Mouse (Mus musculus) ovary, postnatal 36 days (tissue): Measurements from ENCODE around the gene Tec.

Source experiments
- DNase-seq: peaks from one replicate; pipeline ENCODE4 v3.0.0; 2022; ENCODE audit warnings: low spot score, mixed read lengths

Tec gene

DNA sequence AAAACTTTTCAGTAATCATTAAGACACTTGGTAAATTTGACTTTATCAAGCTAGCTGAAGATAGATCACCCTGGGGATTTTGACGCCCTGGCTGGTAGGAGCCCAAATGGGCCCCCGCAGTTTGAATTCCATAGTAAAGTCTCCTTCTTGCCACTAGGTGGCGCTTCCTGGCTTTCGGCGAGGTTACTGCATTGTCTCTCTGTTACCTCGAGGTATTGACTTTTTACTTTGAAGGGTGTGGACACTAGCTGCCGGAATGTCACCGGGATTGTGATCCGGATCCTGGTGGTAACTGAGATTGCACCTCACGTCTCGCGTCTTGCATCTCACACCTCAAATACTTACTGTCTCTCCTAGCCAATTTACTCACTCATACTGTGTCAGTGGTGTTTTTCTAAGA is 23.3 kb upstream of the Tec start:
- DNase-seq, result peak; percentile 37

GRCm38 (mm10) chr5:72888260-72888659 is 20.0 kb upstream of the Tec start:
- no peak for DNase-seq

DNA sequence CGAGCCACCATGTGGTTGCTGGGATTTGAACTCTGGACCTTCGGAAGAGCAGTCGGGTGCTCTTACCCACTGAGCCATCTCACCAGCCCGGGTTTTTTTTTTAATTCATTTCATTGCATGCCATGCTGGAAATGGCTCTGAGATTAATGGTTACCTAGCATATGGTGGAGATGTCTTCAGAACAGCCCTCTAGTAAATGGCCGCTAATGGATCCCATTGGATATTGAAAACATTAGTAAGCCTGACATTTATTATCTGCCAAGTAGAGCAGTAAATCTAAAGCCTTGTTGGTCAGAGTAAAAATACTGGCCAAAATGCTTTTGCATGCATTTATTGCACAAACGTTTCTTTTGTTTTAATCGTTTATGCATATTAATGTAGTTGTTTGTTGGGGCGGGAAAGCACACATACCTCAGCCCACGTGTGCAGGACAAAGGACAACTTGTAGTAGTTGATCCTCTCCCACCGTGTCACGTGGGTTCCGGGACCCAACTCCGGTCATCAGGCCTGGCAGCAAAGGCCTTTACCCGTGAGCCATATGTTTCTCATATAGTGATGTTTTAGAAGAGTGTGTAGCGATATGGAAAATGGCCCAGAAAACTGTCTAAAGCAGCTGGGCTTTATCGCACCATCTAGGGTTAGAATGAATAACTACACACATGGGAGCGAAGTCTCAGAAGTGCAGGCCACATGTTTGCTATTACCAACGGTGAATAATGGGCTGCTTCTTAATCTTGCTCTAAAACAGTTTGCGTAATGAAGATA is 18.4 kb upstream of the Tec start:
- no peak for DNase-seq

DNA sequence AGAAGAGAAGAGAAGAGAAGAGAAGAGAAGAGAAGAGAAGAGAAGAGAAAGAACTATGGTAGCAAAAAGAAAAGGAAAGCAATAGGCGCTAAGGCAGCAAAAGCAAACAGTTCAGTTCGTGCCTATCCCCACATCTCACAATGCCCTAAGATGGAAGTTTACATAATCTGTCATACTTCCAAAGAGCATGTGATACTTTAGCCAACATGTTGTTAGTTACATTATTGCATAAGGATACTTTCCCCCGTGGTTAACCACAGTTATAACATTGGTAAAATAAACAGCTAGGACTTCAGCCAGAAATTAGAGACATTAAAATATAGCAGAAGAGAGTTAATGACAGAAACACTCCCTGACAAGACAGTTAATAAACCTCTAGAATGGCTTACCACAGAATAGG is 15.4 kb upstream of the Tec start:
- no peak for DNase-seq

DNA sequence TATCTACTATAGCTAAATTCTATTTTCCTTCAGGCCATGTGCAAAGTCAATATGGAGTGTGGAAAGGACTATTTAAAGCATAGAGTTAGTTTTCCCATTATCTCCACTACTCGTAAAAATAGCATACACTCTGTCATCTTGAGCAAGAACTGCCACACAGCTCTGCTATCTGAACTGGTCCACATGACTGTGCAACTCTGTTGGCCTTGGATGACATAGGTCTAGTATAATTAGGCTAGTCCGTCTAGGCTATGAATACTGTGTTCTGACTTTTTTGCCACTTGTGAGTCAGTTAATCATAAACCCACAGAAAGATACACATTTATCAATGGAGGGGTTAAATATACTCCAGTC is 14.1 kb upstream of the Tec start:
- DNase-seq, result no peak

DNA sequence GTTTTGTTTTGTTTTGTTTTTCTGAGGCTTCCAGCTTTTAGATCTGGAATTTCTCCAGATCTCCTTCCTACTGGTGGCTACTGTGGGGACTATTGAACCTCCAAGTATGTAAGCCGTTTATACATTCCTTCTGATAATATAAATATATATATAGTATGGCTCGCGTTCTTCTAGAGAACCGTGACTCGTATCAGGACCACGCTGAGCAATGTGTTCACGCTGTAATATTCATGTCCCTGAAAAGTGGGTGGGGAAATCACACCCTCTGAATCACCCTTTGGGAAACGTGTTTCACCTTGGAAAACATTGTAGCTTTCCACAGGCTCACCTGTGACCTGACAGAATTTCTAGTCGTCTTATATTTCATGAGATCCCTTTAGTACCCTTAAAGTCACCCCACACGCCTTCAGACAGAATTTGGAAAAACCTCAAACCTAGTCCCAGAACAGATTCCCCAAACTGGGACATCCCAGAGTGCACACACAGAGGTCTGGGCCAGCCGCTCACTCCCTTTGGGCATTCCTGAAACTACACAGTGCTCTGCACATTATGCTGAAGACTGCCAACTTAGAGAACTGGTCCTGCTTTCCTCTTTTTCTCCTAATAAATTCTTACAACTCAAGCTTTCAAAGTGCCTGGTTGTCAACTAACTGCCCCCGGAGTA is 13.6 kb upstream of the Tec start:
- DNase-seq, result no peak

DNA sequence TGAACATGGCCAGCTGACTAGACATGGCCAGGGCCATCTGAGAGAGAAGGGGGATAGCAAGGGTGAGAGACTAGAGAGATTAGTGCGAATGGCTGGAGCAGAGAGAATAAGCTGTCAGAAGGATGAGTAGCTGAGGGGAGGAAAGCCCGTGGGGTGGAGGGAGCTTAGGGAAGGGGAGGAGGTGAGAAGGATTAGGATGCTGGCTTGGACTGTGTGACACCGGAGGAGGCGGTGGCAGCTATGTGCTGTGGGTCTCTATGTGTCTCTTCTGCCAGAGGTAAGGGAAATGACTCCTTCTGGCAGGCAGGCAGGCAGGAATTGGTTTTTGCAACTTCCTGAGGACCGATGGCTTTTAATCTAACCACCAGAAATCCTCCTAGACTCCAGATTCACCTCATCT is 11.5 kb upstream of the Tec start:
- DNase-seq, result no peak

GRCm38 (mm10) chr5:72871114-72871513 is 2.8 kb upstream of the Tec start:
- no peak for DNase-seq

DNA sequence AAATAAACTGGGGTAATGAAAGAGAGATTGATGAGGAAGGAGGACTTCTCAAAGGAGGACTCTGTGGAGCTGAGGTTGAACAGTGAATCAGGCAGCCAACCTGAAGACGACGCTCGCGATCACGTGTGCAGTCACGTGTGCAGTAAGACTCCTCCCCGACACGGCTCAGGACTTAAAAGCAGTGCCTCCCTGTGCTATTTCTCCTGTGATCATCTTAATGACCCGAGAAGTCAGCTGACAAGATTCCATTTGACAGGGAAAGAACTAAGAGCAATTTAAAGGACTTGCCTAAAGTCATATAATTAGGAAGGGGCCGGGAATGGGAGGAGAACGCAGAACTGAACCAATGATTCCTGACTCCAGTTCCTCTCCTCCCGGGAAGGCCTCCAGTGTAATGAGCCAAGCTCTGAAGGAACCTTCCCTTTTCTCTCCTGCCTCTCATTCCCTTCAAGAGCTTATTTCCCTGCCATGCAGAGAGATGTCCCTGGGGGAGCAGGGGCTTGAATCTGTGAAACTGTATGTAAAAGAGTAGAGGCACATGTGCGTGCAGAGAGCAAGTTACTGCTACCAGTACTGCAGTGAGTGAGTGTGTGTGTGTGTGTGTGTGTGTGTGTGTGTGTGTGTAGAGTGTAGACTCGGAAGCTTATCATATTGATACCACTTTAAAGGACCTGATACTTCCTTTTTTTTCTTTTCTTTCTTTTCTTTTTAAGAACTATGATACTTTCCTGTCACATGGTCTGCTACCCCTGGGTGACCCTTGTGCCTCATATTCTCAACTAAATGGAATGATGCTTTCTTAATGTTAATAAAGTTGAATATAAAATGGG is 1.7 kb upstream of the Tec start:
- DNase-seq, result no peak

DNA sequence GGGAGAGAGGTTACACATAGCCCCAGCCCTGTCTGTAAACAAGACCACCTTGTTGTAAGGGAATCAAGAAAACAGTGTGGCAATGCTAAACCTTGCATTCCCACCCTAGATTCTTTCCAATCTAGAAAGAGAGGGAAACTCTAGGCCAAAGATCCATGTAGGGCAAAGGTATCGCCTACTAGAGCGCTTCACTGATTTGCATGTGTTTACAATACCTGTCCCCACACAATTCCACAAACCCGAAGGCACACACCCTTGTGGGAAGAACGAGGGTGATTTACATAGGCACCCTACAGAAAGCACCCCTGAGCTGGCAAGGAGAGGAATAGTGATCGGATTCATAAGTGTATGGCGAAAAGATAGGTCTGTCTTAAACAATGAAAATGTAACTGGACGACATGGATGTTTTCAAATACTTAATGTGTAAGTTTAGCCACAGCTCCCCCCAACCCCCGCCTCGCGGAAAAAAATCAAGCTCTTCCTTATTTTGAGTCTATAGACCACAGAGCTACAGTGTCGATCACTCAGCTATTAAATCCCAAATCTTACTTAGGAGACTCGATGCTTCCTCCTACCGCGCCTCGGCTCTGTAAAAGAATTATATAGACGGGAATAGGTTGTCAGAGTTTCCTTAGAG is 1.1 kb downstream of the Tec start:
- DNase-seq, result no peak

DNA sequence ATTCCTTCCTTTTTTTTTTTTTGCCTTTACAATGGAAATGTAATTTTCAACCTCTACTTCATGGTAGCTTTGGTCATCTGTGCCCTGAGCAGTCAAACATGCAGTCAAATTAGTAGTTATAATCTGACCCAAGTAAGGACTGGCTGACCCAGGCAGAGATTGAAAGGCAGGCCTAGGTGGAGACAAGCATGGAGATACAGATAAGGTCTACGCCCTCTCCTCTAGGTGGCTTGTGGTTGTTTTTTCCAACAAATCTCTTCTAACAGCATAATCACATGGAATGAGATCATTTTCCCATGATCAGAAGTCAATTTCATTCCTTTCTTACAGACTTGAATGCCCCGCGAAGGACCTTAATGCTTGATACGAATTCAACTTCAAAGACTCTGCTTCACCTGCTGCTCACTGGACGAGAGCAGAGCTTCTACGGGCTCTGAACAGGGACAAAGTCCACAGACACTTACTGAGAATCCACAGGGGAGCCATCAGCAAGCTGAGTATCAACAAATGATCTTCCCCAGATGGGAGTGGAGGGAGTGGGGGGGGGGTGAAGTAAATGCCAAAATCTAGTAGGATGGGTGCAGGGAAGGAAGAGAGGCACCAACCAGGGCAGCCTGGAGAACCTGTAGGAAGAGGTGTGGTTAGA is 1.9 kb downstream of the Tec start:
- no peak for DNase-seq

GRCm38 (mm10) chr5:72864654-72865178 is 3.6 kb downstream of the Tec start:
- DNase-seq, result no peak

- DNase-seq, result no peak
Measured at GRCm38 (mm10) chr5:72863166-72863565, 5.1 kb downstream of the Tec start.

GRCm38 (mm10) chr5:72861726-72862385 is 6.4 kb downstream of the Tec start:
- DNase-seq, result no peak

DNA sequence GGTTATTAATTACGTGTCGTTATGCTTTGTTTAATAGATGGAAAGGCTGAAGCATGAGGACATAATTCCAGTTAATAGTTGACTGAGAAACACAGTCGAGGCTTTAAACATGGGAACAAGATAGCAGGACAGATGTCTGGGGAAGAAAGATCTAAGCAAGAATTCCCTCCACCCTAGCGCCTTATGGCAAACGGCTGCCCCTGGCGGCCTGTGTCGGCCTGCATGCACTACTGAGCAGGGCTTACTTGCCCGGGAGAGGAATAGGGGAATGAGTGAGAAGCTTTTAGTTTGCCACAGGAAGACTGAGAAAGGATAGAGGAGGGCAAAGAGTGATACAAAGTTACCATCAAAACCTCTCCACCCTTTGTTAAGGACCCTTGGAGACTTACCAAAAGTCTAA is 7.4 kb downstream of the Tec start:
- DNase-seq, result no peak

- DNase-seq, result no peak
Measured at GRCm38 (mm10) chr5:72858306-72858705, 10.0 kb downstream of the Tec start.

DNA sequence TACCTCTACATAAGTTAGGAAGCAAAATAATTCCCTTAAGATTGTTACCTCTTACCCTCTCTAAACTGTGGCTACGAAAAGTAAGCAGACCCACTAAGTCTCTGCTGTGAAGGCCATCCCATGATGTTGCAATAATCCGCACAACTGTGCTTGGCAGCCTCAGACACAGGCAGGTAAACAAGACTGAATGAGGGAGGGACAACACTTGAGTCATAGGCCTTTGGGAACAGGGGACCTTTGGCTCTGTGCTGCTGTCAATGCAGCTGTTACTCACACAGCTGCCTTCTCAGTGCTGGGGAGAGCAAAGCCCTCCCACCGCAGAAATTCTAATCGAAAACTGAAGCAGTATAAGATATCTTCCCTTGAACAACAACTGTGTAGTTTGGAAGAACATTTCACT is 10.5 kb downstream of the Tec start:
- no peak for DNase-seq

DNA sequence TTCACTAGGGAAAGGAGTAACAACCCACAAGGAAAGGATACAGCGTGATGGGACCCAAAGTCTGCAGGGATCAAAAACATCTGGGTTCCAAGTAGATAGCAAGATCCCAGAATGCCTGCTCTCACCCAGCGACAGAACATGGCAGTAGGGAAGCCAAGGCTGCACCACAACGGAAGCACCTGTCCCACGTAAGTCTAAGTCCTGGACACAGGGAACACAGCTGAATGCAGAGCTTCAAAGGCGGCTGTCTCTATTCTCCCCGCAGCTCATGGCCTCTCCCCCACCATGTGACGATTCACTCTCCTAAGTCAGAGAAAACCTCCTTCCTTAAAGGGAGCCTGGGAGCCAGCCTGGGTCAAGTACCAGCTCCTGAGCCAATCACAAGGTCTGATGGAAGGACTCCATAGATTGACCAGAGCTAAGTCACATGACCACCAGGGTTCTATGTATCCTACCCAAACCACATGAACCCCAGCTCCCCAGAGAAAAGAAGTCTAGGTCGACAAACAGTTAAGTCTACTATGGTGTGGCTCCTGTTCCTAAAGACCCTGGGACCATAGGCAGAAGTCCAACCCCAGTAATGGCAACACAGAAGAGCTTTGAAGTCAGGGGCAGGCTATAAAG is 11.9 kb downstream of the Tec start:
- no peak for DNase-seq

DNA sequence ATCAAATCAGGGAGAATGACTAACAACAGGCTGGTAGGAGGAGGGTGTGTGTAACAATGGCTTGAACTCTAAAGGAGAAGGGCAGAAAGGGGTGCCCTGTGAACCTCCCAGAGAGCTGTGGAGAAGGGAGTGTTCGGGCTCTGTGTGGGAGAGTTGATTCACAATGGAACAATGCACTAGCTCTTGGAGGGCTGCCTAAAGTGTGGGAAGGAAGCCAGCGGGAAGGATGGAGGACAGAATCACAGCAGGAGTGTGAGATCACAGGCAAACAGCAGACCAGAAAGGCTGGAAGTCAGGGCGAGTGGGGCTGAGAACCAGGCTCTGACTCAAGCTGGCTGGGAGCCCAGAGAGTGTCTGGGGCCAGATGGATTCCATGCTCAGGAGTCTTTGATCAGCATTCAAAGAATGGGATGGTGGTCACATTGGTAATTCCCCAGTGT is 12.6 kb downstream of the Tec start:
- peak; percentile 78 for DNase-seq

DNA sequence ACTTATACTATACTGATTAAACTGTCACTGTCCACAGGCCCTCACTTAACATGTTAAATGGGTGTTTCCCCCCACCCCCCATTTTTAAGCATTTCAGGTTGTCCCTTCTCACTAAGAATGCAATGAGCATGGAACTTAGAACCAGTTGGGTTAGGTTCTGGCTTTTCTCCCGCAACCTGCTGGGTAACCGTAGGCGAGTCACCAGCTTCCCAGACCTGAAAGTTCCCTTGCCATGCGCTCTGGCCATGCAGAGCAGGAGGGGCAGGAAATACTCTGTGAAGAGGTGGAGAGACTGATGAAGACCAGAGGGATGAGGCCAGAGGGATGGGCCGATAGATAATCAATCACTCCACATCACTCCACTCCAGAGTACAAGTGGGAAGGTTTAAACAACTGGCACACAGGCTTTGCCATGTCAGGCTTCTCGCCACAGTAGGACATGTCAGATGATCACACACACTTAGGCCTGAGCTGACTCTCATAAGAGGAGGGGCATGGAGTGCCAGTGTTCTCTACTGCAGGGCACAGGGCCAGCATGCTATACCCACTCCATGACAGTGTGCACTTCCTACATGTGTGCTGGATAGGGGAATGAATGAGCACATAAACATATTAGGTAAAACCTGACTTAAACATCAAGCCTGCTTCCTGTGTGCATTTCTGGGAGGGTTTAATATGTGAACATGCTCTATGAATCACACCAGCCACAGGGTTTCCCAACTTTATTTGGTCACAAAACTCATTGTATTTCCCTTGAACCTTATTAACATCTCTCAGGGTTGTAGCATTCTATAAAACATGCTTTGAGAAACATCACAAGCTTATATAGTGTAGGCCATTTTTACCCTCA is 13.9 kb downstream of the Tec start:
- DNase-seq, result no peak
